Mouse (Mus musculus): ENCODE measurements at regions not wholly inside any gene's neighbourhood (a gene's known extent, or its start where the extent isn't known, plus 50 kb on each side); places are given as distances from the start of the nearest gene placed in this dataset.

DNA sequence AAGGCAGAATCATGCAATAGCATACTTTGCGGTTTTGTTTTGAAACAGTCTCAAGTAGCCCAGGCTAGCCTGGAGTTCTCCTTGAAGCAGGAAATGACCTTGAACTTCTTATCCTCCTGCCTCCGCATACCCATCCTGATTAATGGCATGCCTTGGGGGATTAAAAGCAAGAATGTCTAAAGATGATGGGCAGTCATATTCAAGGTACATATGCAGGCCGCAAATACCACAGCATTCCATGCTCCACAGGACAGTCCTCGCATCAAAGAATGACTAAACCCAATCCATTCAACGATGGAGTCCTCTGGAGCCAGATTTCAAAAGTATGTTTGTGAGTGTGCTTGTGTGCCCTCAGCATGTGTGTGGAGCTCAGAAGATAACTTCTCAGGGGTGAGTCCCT is 69.1 kb upstream of the Tbx3 start:
- TF ChIP-seq CTCF (IDR thresholded peaks at IDR 0.05) (no peak), EP300 (IDR thresholded peaks at IDR 0.05) (no peak)

Measured in lung, postnatal 0 days (tissue).